Mouse (Mus musculus): ENCODE data around the gene Matk. TPM values are rescaled to one million over a fixed set of nuclear protein-coding genes. Genes with fewer than 3 reads are reported as not detected.
A peak's percentile ranks its signal among the peaks of the same experiment; 100 is the strongest.

Gene Matk
- polyA plus RNA-seq, 1 experiment from 2014 or later: 2.5 TPM

DNA sequence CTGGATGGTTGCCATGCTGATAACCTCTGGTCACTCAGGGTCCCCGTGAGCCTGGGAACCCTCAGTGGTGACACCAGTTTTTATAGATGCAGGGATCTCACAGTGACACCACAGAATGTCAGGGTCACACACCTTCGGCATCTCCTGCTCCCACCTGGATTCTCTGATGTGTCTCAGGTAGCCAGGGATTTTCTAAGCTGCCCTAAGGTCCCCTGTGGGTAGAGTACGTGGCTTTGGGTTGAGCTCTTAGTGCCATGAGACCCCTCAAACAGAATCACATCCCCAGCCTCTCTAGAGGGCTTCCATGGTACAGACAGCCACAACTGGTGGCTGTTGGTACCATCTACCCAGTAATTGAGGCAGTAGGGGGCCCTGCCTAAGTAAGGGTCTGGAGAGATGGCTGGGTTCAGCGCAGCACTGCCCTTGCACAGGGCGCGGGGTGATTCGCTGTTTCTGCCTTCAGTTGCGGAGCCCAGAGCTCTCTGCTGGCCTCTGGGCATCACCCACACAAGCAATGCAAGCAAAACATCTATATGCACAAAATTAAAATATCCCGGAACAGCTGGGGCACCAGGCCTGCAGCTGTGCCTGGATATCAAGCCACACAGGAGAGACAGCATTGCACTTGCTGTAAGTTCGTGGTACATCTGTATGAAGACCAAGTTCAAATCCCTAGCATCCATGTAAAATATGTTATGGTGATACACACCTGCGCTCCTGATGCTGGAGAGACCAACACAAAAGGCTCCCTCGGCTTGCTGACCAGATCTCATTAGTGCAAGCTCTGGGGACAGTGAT is 16.1 kb upstream of the Matk start:
- no peak overlapping the region for H3K27ac ChIP-seq (ENCODE audit: low read depth, low read length)
- no peaks in the 10 kb centered on the region for H3K9me3 ChIP-seq (ENCODE audit: control insufficient read depth, low read length)
- peaks cover 12% of the 10 kb centered on the region for H3K4me1 ChIP-seq (ENCODE audit: control insufficient read depth, insufficient read depth, low read length)
- WGBS: 87% methylated on average over 12 of the region's 12 CpGs
- ATAC-seq (ENCODE audit: low FRiP score) (no peak), DNase-seq (ENCODE audit: low spot score, missing footprints) (no peak)
- H3K9ac ChIP-seq (ENCODE audit: low read length): no peak overlapping the region
- H3K4me3 ChIP-seq (ENCODE audit: low read depth, low read length): no peak overlapping the region
- peaks cover 10% of the 10 kb centered on the region for H3K27me3 ChIP-seq (ENCODE audit: control insufficient read depth, insufficient read depth, low read length)
- no peak overlapping the region for H3K4me2 ChIP-seq
- H3K36me3 ChIP-seq (ENCODE audit: control insufficient read depth, insufficient read depth, low read length): no peaks in the 10 kb centered on the region

DNA sequence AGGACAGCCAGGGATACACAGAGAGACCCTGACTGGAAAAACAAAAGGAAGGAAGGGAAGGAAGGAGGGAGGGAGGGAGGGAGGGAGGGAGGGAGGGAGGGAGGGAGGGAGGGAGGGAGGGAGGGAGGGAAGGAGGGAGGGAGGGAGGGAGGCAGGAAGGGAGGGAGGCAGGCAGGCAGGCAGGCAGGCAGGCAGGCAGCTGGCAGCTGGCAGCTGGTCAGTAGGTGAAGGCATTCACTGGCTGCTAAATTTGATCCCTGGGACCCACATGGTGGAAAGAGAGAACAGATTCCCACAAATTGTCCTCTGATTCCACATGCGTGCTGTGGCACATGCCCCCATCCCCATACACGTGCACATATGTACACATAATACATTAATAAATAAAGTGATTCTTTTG is 14.1 kb upstream of the Matk start:
- no peak for DNase-seq (ENCODE audit: low spot score, missing footprints)
- H3K27me3 ChIP-seq (ENCODE audit: control insufficient read depth, insufficient read depth, low read length): peaks cover 10% of the 10 kb centered on the region
- peaks cover 6% of the 10 kb centered on the region for H3K4me1 ChIP-seq (ENCODE audit: control insufficient read depth, insufficient read depth, low read length)
- no peak overlapping the region for H3K9ac ChIP-seq (ENCODE audit: low read length)
- H3K4me3 ChIP-seq (ENCODE audit: low read depth, low read length): no peak overlapping the region
- no peak for ATAC-seq (ENCODE audit: low FRiP score)
- H3K4me2 ChIP-seq: no peak overlapping the region
- H3K9me3 ChIP-seq (ENCODE audit: control insufficient read depth, low read length): no peaks in the 10 kb centered on the region
- H3K27ac ChIP-seq (ENCODE audit: low read depth, low read length): no peak overlapping the region
- H3K36me3 ChIP-seq (ENCODE audit: control insufficient read depth, insufficient read depth, low read length): no peaks in the 10 kb centered on the region
- 86% methylated on average over 2 of the region's 2 CpGs for WGBS

DNA sequence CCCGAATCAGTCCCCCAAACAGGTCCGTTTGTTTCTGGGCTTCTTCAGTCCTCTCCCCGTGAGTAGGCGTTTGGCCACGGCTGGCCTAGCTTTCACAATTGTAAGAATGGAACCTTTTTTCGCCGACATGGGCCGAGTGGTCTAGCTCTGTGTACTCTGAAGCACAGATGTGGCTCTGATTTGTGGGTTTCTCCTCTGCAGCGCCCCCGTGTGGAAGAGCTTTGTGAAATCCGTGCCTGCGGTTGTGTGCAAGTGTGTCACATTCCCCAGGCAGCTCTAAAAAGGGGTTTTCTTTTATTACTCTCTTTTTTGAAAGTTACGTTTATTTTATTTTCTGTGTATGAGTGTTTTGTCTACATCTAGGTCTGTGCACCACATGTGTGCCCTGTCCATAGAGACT is 11.9 kb upstream of the Matk start:
- Histone ChIP-seq H3K4me3 (ENCODE audit: low read depth, low read length) (no peak overlapping the region), H3K27ac (ENCODE audit: low read depth, low read length) (no peak overlapping the region), H3K9me3 (ENCODE audit: control insufficient read depth, low read length) (no peaks in the 10 kb centered on the region), H3K4me1 (ENCODE audit: control insufficient read depth, insufficient read depth, low read length) (peaks cover 6% of the 10 kb centered on the region), H3K9ac (ENCODE audit: low read length) (no peak overlapping the region), H3K27me3 (ENCODE audit: control insufficient read depth, insufficient read depth, low read length) (peaks cover 10% of the 10 kb centered on the region), H3K36me3 (ENCODE audit: control insufficient read depth, insufficient read depth, low read length) (no peaks in the 10 kb centered on the region), H3K4me2 (no peak overlapping the region)
- peak; percentile 98 for DNase-seq (ENCODE audit: low spot score, missing footprints)
- WGBS: 23% methylated on average over 13 of the region's 13 CpGs
- no peak for ATAC-seq (ENCODE audit: low FRiP score)

DNA sequence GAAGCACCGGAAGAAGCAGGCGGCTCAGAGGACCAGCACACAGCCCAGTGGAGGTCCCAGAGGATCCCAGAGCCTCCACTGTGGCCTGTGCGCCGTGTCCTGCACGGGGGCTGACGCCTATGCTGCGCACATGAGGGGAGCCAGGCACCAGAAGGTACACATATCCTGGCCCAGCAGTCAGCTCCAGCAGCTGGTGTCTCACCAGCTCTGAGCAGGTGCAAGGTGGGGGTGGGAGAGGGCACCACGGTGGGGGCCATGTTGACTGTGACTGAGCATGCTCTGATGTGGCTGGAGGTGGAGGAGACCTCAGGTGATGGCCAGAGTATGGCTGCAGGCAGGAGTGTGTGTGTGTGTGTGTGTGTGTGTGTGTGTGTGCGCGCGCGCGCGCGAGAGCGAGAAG is 10.7 kb upstream of the Matk start:
- Histone ChIP-seq H3K9me3 (ENCODE audit: control insufficient read depth, low read length) (no peaks in the 10 kb centered on the region), H3K4me1 (ENCODE audit: control insufficient read depth, insufficient read depth, low read length) (peaks cover 6% of the 10 kb centered on the region), H3K36me3 (ENCODE audit: control insufficient read depth, insufficient read depth, low read length) (no peaks in the 10 kb centered on the region), H3K4me2 (no peak overlapping the region), H3K4me3 (ENCODE audit: low read depth, low read length) (no peak overlapping the region), H3K27ac (ENCODE audit: low read depth, low read length) (no peak overlapping the region), H3K9ac (ENCODE audit: low read length) (no peak overlapping the region), H3K27me3 (ENCODE audit: control insufficient read depth, insufficient read depth, low read length) (peaks cover 10% of the 10 kb centered on the region)
- DNase-seq (ENCODE audit: low spot score, missing footprints): no peak
- WGBS: 92% methylated on average over 16 of the region's 16 CpGs
- no peak for ATAC-seq (ENCODE audit: low FRiP score)

DNA sequence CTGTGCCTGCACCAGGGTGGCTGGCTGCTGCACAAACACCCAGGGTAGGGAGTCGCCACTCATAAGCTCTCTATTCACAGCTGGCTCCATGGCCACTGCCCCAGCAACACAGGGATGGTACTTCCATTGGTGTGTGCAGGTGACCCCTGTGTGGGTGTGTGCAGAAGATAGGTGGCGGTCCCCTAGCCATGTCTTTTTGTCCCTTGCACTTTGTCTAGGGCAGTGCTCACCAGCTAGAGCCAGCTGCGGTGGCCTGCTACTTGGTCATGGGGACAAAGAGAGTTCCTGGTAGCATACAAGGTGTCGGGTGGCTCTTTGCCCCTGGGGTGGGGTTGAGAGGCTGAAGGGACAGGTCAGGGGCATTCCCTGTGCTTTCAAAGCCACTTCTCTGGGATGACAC is 8.6 kb upstream of the Matk start:
- DNase-seq (ENCODE audit: low spot score, missing footprints) (no peak), ATAC-seq (ENCODE audit: low FRiP score) (0 out of 2 replicates have a peak, but pooled peaks have one; percentile 2)
- Histone ChIP-seq H3K4me1 (ENCODE audit: control insufficient read depth, insufficient read depth, low read length) (peaks cover 6% of the 10 kb centered on the region), H3K27ac (ENCODE audit: low read depth, low read length) (no peak overlapping the region), H3K9ac (ENCODE audit: low read length) (no peak overlapping the region), H3K27me3 (ENCODE audit: control insufficient read depth, insufficient read depth, low read length) (peaks cover 10% of the 10 kb centered on the region), H3K4me3 (ENCODE audit: low read depth, low read length) (no peak overlapping the region), H3K36me3 (ENCODE audit: control insufficient read depth, insufficient read depth, low read length) (no peaks in the 10 kb centered on the region), H3K4me2 (no peak overlapping the region), H3K9me3 (ENCODE audit: control insufficient read depth, low read length) (no peaks in the 10 kb centered on the region)
- WGBS: 78% methylated on average over 4 of the region's 4 CpGs

DNA sequence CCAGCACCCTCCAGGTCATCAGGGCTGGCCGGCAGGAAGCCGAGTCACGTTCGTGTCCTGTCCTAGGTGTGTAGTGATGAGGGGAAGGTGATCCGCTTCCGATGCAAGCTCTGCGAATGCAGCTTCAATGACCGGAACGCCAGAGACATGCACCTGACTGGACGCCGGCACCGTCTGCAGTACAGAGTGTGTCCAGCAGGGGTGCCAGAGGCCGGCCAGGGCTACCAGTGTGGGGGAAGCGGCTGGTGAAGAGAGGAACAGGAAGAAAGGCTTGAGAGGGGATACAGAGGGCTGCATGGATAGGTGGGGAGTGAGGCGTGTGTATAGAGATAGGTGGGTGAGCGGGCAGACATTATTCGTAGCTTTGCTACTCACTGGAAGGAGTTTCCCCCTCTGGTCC is 8.1 kb upstream of the Matk start:
- Histone ChIP-seq H3K27me3 (ENCODE audit: control insufficient read depth, insufficient read depth, low read length) (peaks cover 8% of the 10 kb centered on the region), H3K4me3 (ENCODE audit: low read depth, low read length) (no peak overlapping the region), H3K27ac (ENCODE audit: low read depth, low read length) (no peak overlapping the region), H3K4me2 (no peak overlapping the region), H3K9me3 (ENCODE audit: control insufficient read depth, low read length) (no peaks in the 10 kb centered on the region), H3K36me3 (ENCODE audit: control insufficient read depth, insufficient read depth, low read length) (no peaks in the 10 kb centered on the region), H3K4me1 (ENCODE audit: control insufficient read depth, insufficient read depth, low read length) (peaks cover 6% of the 10 kb centered on the region), H3K9ac (ENCODE audit: low read length) (peak overlapping the region; percentile 44; the same call in 1 of the 2 replicates)
- WGBS: 8% methylated on average over 17 of the region's 17 CpGs
- ATAC-seq (ENCODE audit: low FRiP score): peak; percentile 70
- DNase-seq (ENCODE audit: low spot score, missing footprints): peak; percentile 99

DNA sequence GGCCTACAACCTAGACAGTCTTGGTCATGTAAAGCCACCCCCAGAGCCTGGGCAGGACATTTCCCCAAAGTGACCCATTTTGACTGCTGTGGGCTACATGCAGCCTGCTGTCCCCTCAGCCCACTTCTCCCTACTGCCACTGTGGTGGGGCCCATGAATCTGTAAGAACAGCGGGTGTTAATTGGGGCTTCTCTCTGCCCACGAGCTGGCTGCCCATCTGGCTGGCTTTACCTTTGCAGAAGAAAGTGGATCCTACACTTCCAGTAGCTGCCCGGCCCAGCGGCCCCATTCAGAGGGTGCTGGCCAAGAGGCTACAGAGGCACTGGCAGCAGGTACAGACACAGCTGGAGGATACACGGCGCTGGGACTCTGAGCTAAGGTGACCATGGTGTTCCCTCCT is 7.6 kb upstream of the Matk start:
- DNase-seq (ENCODE audit: low spot score, missing footprints) (no peak), ATAC-seq (ENCODE audit: low FRiP score) (no peak)
- peak overlapping the region; percentile 44; the same call in 1 of the 2 replicates for H3K9ac ChIP-seq (ENCODE audit: low read length)
- H3K4me1 ChIP-seq (ENCODE audit: control insufficient read depth, insufficient read depth, low read length): peaks cover under 1% of the 10 kb centered on the region; the same call in 1 of the 2 replicates
- H3K4me2 ChIP-seq: no peak overlapping the region
- H3K9me3 ChIP-seq (ENCODE audit: control insufficient read depth, low read length): no peaks in the 10 kb centered on the region
- H3K27me3 ChIP-seq (ENCODE audit: control insufficient read depth, insufficient read depth, low read length): peaks cover 2% of the 10 kb centered on the region
- no peak overlapping the region for H3K4me3 ChIP-seq (ENCODE audit: low read depth, low read length)
- H3K27ac ChIP-seq (ENCODE audit: low read depth, low read length): no peak overlapping the region
- H3K36me3 ChIP-seq (ENCODE audit: control insufficient read depth, insufficient read depth, low read length): no peaks in the 10 kb centered on the region
- 90% methylated on average over 6 of the region's 6 CpGs for WGBS

DNA sequence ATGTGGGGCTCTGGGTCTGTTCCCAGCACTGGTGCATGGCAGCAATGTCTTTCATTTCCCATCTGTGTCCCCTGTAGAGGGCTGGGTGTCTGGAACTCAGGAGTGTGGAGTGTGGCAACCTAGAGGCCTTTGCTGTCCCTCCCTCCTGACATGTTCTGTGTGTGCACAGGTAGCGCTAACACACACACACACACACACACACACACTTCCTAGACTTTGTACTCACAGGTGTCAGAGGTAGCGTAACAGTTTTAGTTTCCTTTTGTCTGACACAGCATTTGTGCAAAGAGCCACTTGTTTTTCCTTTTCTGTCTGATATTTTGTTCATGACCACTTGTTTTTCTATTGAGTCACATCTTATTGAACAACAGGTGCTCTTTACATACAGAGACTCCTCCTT is 4.9 kb upstream of the Matk start:
- H3K9ac ChIP-seq (ENCODE audit: low read length): no peak overlapping the region
- H3K4me3 ChIP-seq (ENCODE audit: low read depth, low read length): no peak overlapping the region
- H3K4me2 ChIP-seq: no peak overlapping the region
- H3K9me3 ChIP-seq (ENCODE audit: control insufficient read depth, low read length): no peaks in the 10 kb centered on the region
- no peak for DNase-seq (ENCODE audit: low spot score, missing footprints)
- H3K27ac ChIP-seq (ENCODE audit: low read depth, low read length): no peak overlapping the region
- H3K4me1 ChIP-seq (ENCODE audit: control insufficient read depth, insufficient read depth, low read length): no peaks in the 10 kb centered on the region; the same call in 1 of the 2 replicates
- WGBS: 88% methylated on average over 2 of the region's 2 CpGs
- ATAC-seq (ENCODE audit: low FRiP score): no peak
- no peaks in the 10 kb centered on the region for H3K36me3 ChIP-seq (ENCODE audit: control insufficient read depth, insufficient read depth, low read length)
- H3K27me3 ChIP-seq (ENCODE audit: control insufficient read depth, insufficient read depth, low read length): peaks cover 18% of the 10 kb centered on the region

DNA sequence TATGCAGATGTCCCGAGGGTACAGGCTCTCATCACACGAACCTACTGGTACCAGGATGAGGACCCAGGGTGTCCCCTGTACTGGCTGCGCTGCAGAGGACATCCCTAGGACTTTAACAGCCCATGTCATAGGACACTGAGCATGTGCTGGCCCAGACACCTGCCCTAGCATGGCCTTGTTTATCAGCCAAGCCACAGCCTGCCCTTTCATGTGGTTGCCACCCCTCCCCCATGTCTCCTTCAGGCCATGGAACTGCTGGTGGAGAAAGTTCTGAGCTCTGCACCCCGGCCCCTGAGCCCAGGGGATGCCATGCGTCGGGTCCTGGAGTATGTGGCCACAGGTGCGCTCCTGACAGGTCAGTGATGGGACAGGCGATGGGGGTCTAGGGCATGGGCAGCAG is 3.3 kb upstream of the Matk start:
- peaks cover 4% of the 10 kb centered on the region; the same call in 1 of the 2 replicates for H3K4me1 ChIP-seq (ENCODE audit: control insufficient read depth, insufficient read depth, low read length)

More for the DNA sequence above, 3.3 kb upstream of the Matk start:
- Histone ChIP-seq H3K9ac (ENCODE audit: low read length) (no peak overlapping the region), H3K27me3 (ENCODE audit: control insufficient read depth, insufficient read depth, low read length) (peaks cover 27% of the 10 kb centered on the region), H3K36me3 (ENCODE audit: control insufficient read depth, insufficient read depth, low read length) (no peaks in the 10 kb centered on the region), H3K4me2 (no peak overlapping the region), H3K9me3 (ENCODE audit: control insufficient read depth, low read length) (no peaks in the 10 kb centered on the region), H3K27ac (ENCODE audit: low read depth, low read length) (no peak overlapping the region), H3K4me3 (ENCODE audit: low read depth, low read length) (no peak overlapping the region)
- ATAC-seq (ENCODE audit: low FRiP score) (no peak), DNase-seq (ENCODE audit: low spot score, missing footprints) (no peak)
- 89% methylated on average over 8 of the region's 8 CpGs for WGBS

Data from midbrain, embryonic 11.5 days (tissue).